In genomic region chr5:131819251-131819691, GRCm38 (mm10) we compare ENCODE assay signal across 11 mouse cellular contexts.
DNase-seq lines count a peak whose midpoint lies in the region; ATAC-seq and TF ChIP-seq lines count a peak whose summit lies in the region.
"Had no signal": no experiment of that assay in that cellular context is flagged by ENCODE, and none has a peak within 500 bp of the region (broad histone marks: within the 10 kb centered on the region; RNA-seq: fewer than 3 reads in every experiment).

No protein-coding gene starts in this region.

- intact Hi-C loops in left cerebral cortex, postnatal 10 days (cut with DNase I): no loop called here

- peak; percentile 39 for DNase-seq in hindbrain, postnatal 0 days (ENCODE audit: low spot score)
- DNase-seq in hindbrain, embryonic 10.5 days (ENCODE audit: low spot score): no peak
- peak; percentile 50 to 56 for DNase-seq in left cerebral cortex, postnatal 10 days (ENCODE audit: extremely low spot score in 1 of 2, low spot score in 2 of 2)
- peak; percentile 74 to 87 for DNase-seq in right cerebral cortex, postnatal 10 days (ENCODE audit: low spot score in 2 of 2)
- no peak for DNase-seq in testis, postnatal 14 days (ENCODE audit: low spot score)
- DNase-seq in adrenal gland, adult 8-10 months: no peak

- 63% methylated on average over 15 of the region's 15 CpGs for WGBS in hindbrain, postnatal 0 days
- 95% methylated on average over 15 of the region's 15 CpGs for WGBS in hindbrain, embryonic 10.5 days
- 56% methylated on average over 15 of the region's 15 CpGs for WGBS in forebrain, embryonic 16.5 days
- 78% methylated on average over 15 of the region's 15 CpGs for WGBS in hindbrain, embryonic 16.5 days

- no peak for ATAC-seq in hindbrain, postnatal 0 days
- peak; percentile 51 for ATAC-seq in forebrain, embryonic 16.5 days
- ATAC-seq in hindbrain, embryonic 16.5 days: no peak
- ATAC-seq: midbrain, embryonic 13.5 days had no signal

- no peak overlapping the region for H3K9ac ChIP-seq in hindbrain, postnatal 0 days (replicated peaks; ENCODE audit: low read length)
- H3K9ac ChIP-seq in forebrain, embryonic 16.5 days (replicated peaks; ENCODE audit: low read depth, low read length): no peak overlapping the region
- no peak overlapping the region for H3K9ac ChIP-seq in hindbrain, embryonic 16.5 days (ENCODE audit: low read depth, low read length)
- H3K9ac ChIP-seq: hindbrain, embryonic 15.5 days; limb, embryonic 12.5 days; midbrain, embryonic 13.5 days had no signal

- no peak for TF ChIP-seq CTCF in hindbrain, postnatal 0 days (IDR thresholded peaks at IDR 0.05; ENCODE audit: low read depth)

- H3K4me3 ChIP-seq in hindbrain, postnatal 0 days (ENCODE audit: low read length): no peak overlapping the region
- no peak overlapping the region for H3K4me3 ChIP-seq in hindbrain, embryonic 10.5 days
- H3K4me3 ChIP-seq in forebrain, embryonic 16.5 days (replicated peaks; ENCODE audit: low read length): no peak overlapping the region
- H3K4me3 ChIP-seq in hindbrain, embryonic 16.5 days (ENCODE audit: low read length): no peak overlapping the region
- H3K4me3 ChIP-seq: hindbrain, embryonic 15.5 days; limb, embryonic 12.5 days; midbrain, embryonic 13.5 days had no signal

- no peaks in the 10 kb centered on the region for H3K9me3 ChIP-seq in hindbrain, postnatal 0 days (ENCODE audit: low read length)
- H3K9me3 ChIP-seq in hindbrain, embryonic 10.5 days: no peaks in the 10 kb centered on the region
- H3K9me3 ChIP-seq in forebrain, embryonic 16.5 days (ENCODE audit: control insufficient read depth, low read length): no peaks in the 10 kb centered on the region
- H3K9me3 ChIP-seq in hindbrain, embryonic 16.5 days (ENCODE audit: control insufficient read depth, low read length): no peaks in the 10 kb centered on the region
- H3K9me3 ChIP-seq: hindbrain, embryonic 15.5 days; limb, embryonic 12.5 days; midbrain, embryonic 13.5 days had no signal

- no peaks in the 10 kb centered on the region for H3K36me3 ChIP-seq in hindbrain, postnatal 0 days (ENCODE audit: insufficient read depth, low read length)
- H3K36me3 ChIP-seq in hindbrain, embryonic 10.5 days: no peaks in the 10 kb centered on the region
- H3K36me3 ChIP-seq in forebrain, embryonic 16.5 days (ENCODE audit: control insufficient read depth, insufficient read depth): no peaks in the 10 kb centered on the region
- no peaks in the 10 kb centered on the region for H3K36me3 ChIP-seq in hindbrain, embryonic 16.5 days (ENCODE audit: control insufficient read depth, insufficient read depth, low read length)
- H3K36me3 ChIP-seq: hindbrain, embryonic 15.5 days; limb, embryonic 12.5 days; midbrain, embryonic 13.5 days had no signal

- H3K27ac ChIP-seq in hindbrain, postnatal 0 days: no peak overlapping the region
- no peak overlapping the region for H3K27ac ChIP-seq in hindbrain, embryonic 10.5 days
- H3K27ac ChIP-seq in forebrain, embryonic 16.5 days (ENCODE audit: low read length): peak overlapping the region; percentile 57
- no peak overlapping the region for H3K27ac ChIP-seq in hindbrain, embryonic 16.5 days (ENCODE audit: low read depth, low read length)
- H3K27ac ChIP-seq: hindbrain, embryonic 15.5 days; limb, embryonic 12.5 days; midbrain, embryonic 13.5 days had no signal

- H3K4me1 ChIP-seq in hindbrain, postnatal 0 days (ENCODE audit: insufficient read depth, low read length): peaks cover 3% of the 10 kb centered on the region; the same call in 1 of the 2 replicates
- peaks cover 4% of the 10 kb centered on the region for H3K4me1 ChIP-seq in hindbrain, embryonic 10.5 days (replicated peaks)
- peaks cover 38% of the 10 kb centered on the region for H3K4me1 ChIP-seq in forebrain, embryonic 16.5 days (replicated peaks; ENCODE audit: control insufficient read depth, insufficient read depth, low read length)
- H3K4me1 ChIP-seq in hindbrain, embryonic 16.5 days (ENCODE audit: control insufficient read depth, insufficient read depth, low read depth, low read length): peaks cover 2% of the 10 kb centered on the region

- H3K4me2 ChIP-seq in hindbrain, postnatal 0 days (ENCODE audit: low read depth, low read length): no peak overlapping the region
- no peak overlapping the region for H3K4me2 ChIP-seq in forebrain, embryonic 16.5 days (ENCODE audit: low read length)
- no peak overlapping the region for H3K4me2 ChIP-seq in hindbrain, embryonic 16.5 days (ENCODE audit: low read length)
- H3K4me2 ChIP-seq: hindbrain, embryonic 15.5 days; limb, embryonic 12.5 days; midbrain, embryonic 13.5 days had no signal

- H3K27me3 ChIP-seq in hindbrain, postnatal 0 days (ENCODE audit: insufficient read depth, low read length): no peaks in the 10 kb centered on the region
- H3K27me3 ChIP-seq in hindbrain, embryonic 10.5 days (ENCODE audit: insufficient read depth, poor library complexity, severe bottlenecking): no peaks in the 10 kb centered on the region
- H3K27me3 ChIP-seq in forebrain, embryonic 16.5 days (replicated peaks; ENCODE audit: control insufficient read depth, insufficient read depth, low read length): no peaks in the 10 kb centered on the region
- H3K27me3 ChIP-seq in hindbrain, embryonic 16.5 days (replicated peaks; ENCODE audit: control insufficient read depth, insufficient read depth, low read length): no peaks in the 10 kb centered on the region
- H3K27me3 ChIP-seq: hindbrain, embryonic 15.5 days; limb, embryonic 12.5 days had no signal

Comparison
In these comparisons a context has a peak if more than half of its experiments do, and no peak if none do; other contexts are left out.
1. DNase-seq: peak in hindbrain, postnatal 0 days (single experiment), left cerebral cortex, postnatal 10 days (2 of 2) and right cerebral cortex, postnatal 10 days (2 of 2); none in hindbrain, embryonic 10.5 days (single experiment), testis, postnatal 14 days (single experiment) and adrenal gland, adult 8-10 months (single experiment).